Mouse (Mus musculus) mouse trophoblast stem cell (cell line): ENCODE data around the gene Card9.

Experiments
- in situ Hi-C, 2 experiments: fragments of 300-500 bp; cut with MseI, MboI; formaldehyde crosslinking; loops; 2 replicates in 1 of 2; 3 replicates in 1 of 2; pipeline ENCODE4 v1.15.1; 2025

Gene Card9

GRCm38 (mm10) chr2:26327852-26328251 lies 32.9 kb downstream of the Card9 start:
- in situ Hi-C loops: no loop called here

- in situ Hi-C loops: no loop called here
Observed at GRCm38 (mm10) chr2:26325386-26326181, 35.1 kb downstream of the Card9 start.

- in situ Hi-C loops: no loop called here
Observed at GRCm38 (mm10) chr2:26324917-26325316, 35.8 kb downstream of the Card9 start.

GRCm38 (mm10) chr2:26323589-26324325 lies 37.0 kb downstream of the Card9 start:
- in situ Hi-C loops: no loop called here

- in situ Hi-C loops: no loop called here
Observed at GRCm38 (mm10) chr2:26320245-26321185, 40.2 kb downstream of the Card9 start.

- in situ Hi-C loops: no loop called here
Observed at GRCm38 (mm10) chr2:26319519-26320244, 41.0 kb downstream of the Card9 start.

- in situ Hi-C loops: no loop called here
Observed at GRCm38 (mm10) chr2:26319109-26319508, 41.6 kb downstream of the Card9 start.

- in situ Hi-C loops: no loop called here
Observed at GRCm38 (mm10) chr2:26317991-26318672, 42.6 kb downstream of the Card9 start.

- in situ Hi-C loops: no loop called here
Observed at GRCm38 (mm10) chr2:26317371-26317770, 43.3 kb downstream of the Card9 start.

- in situ Hi-C loops: no loop called here
Observed at GRCm38 (mm10) chr2:26316576-26317246, 44.0 kb downstream of the Card9 start.

- in situ Hi-C loops: no loop called here
Observed at GRCm38 (mm10) chr2:26315925-26316311, 44.8 kb downstream of the Card9 start.

- in situ Hi-C loops: no loop called here
Observed at GRCm38 (mm10) chr2:26315072-26315924, 45.4 kb downstream of the Card9 start, which contains the start of gene Gpsm1. Gene Gpsm1, plus strand, starts transcription at chr2:26315515.

- in situ Hi-C loops: no loop called here
Observed at GRCm38 (mm10) chr2:26314281-26315071, 46.2 kb downstream of the Card9 start.

- in situ Hi-C loops: no loop called here
Observed at GRCm38 (mm10) chr2:26313394-26313793, 47.3 kb downstream of the Card9 start.

GRCm38 (mm10) chr2:26312812-26313211 lies 47.9 kb downstream of the Card9 start:
- in situ Hi-C loops: no loop called here

GRCm38 (mm10) chr2:26311936-26312335 lies 48.8 kb downstream of the Card9 start:
- in situ Hi-C loops: no loop called here

- in situ Hi-C loops: loop anchor here in 1 of 2 experiments (10.0 kb wide), 1 partner anchor 255 kb away; no protein-coding TSS in a partner anchor
Observed at GRCm38 (mm10) chr2:26309739-26310138, 51.0 kb downstream of the Card9 start.

- in situ Hi-C loops: loop anchor here in 1 of 2 experiments (10.0 kb wide), 1 partner anchor 258 kb away; no protein-coding TSS in a partner anchor
Observed at GRCm38 (mm10) chr2:26306702-26307101, 54.0 kb downstream of the Card9 start.
